Mouse (Mus musculus): ENCODE measurements around the gene Rbx1. TPM values are rescaled to one million over a fixed set of nuclear protein-coding genes. Genes with fewer than 3 reads are reported as not detected.

The Rbx1 gene
- polyA plus RNA-seq, 1 experiment: 118 TPM

DNA sequence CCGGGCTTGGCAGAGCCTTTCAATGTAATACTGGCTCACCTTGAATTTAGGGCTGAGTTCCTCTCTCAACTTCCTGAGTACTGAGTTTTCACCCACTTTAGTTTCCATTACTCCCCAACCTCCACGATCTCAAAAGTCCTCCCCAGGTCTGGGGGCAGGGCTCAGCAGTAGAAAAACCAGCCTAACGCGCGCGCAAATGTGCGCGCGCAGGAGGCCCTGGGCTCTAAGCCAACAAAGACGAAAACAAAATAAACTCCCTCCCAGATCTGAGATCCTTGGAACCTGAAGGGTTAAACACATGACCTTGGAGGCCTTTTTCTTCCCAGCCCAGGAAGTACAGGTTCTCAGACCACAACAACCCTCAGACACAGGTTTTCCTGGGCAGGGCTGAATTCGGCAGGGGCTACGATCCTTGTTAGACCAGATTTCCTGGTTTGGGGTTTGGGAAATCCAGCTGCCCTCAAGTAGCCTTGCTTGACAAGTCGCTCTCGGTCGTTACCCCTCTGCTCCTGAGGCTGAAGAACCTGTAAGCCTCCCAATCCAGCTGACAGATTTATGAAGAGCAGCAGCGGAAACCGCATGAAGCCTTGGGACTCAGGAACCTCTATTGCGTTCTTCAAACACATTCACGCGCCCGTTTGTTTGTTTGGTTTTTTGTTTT lies 45.6 kb downstream of the Rbx1 start:
- Histone ChIP-seq H3K36me3 (ENCODE audit: control insufficient read depth, insufficient read depth, low read length) (no peaks in the 10 kb centered on the region), H3K27ac (ENCODE audit: insufficient read depth, low read depth, low read length) (peak overlapping the region; percentile 52), H3K27me3 (replicated peaks; ENCODE audit: control insufficient read depth, insufficient read depth, low read length) (no peaks in the 10 kb centered on the region), H3K4me1 (ENCODE audit: control insufficient read depth, insufficient read depth, low read length) (peaks cover 10% of the 10 kb centered on the region; the same call in 1 of the 2 replicates), H3K4me3 (ENCODE audit: insufficient read depth, low read depth, low read length) (peak overlapping the region; percentile 10)
- TF ChIP-seq POLR2A (IDR thresholded peaks at IDR 0.05; ENCODE audit: low read depth, low read length): no peak
- TF ChIP-seq CTCF (conservative IDR thresholded peaks at IDR 0.05; ENCODE audit: insufficient read depth, insufficient read length, low read depth, low read length): no peak
- WGBS: 12% methylated on average over 21 of the region's 21 CpGs
- peak; percentile 79 for DNase-seq

- DNase-seq: peak; percentile 96
- no peaks in the 10 kb centered on the region for H3K27me3 ChIP-seq (replicated peaks; ENCODE audit: control insufficient read depth, insufficient read depth, low read length)
- H3K36me3 ChIP-seq (ENCODE audit: control insufficient read depth, insufficient read depth, low read length): no peaks in the 10 kb centered on the region
- peaks cover 14% of the 10 kb centered on the region; the same call in 1 of the 2 replicates for H3K4me1 ChIP-seq (ENCODE audit: control insufficient read depth, insufficient read depth, low read length)
- WGBS: 9% methylated on average over 18 of the region's 18 CpGs
- peak overlapping the region; percentile 86 for H3K27ac ChIP-seq (ENCODE audit: insufficient read depth, low read depth, low read length)
- TF ChIP-seq CTCF (conservative IDR thresholded peaks at IDR 0.05; ENCODE audit: insufficient read depth, insufficient read length, low read depth, low read length) (peak; percentile 84), POLR2A (IDR thresholded peaks at IDR 0.05; ENCODE audit: low read depth, low read length) (no peak)
- H3K4me3 ChIP-seq (ENCODE audit: insufficient read depth, low read depth, low read length): no peak overlapping the region
Observed at GRCm38 (mm10) chr15:81514111-81514971, 48.2 kb downstream of the Rbx1 start.

GRCm38 (mm10) chr15:81515221-81515620 lies 49.1 kb downstream of the Rbx1 start:
- Histone ChIP-seq H3K27me3 (replicated peaks; ENCODE audit: control insufficient read depth, insufficient read depth, low read length) (no peaks in the 10 kb centered on the region), H3K36me3 (ENCODE audit: control insufficient read depth, insufficient read depth, low read length) (no peaks in the 10 kb centered on the region), H3K4me1 (ENCODE audit: control insufficient read depth, insufficient read depth, low read length) (peaks cover 14% of the 10 kb centered on the region; the same call in 1 of the 2 replicates), H3K27ac (ENCODE audit: insufficient read depth, low read depth, low read length) (no peak overlapping the region), H3K4me3 (ENCODE audit: insufficient read depth, low read depth, low read length) (no peak overlapping the region)
- no peak for DNase-seq
- 74% methylated on average over 3 of the region's 3 CpGs for WGBS
- TF ChIP-seq CTCF (conservative IDR thresholded peaks at IDR 0.05; ENCODE audit: insufficient read depth, insufficient read length, low read depth, low read length) (no peak), POLR2A (IDR thresholded peaks at IDR 0.05; ENCODE audit: low read depth, low read length) (no peak)

DNA sequence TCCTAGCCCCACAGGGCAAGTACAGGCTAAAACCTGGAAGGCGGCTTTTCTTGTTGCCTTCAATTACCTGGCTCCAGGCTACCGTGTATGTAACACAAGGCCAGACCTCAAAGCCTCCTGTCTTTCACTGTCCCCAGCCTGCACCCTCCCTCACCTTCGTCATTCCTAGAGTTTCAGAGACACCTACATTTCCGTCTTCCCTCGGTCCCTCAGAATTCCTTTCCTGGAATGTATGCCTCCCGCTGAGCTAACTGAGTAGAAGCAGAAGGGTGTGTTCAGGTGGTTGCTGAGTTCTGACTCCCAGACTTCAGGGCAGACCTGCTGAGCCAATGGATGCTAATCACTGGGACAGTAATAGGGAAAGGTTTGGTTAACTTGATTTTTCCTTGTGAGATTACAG lies 51.9 kb downstream of the Rbx1 start:
- H3K27me3 ChIP-seq (replicated peaks; ENCODE audit: control insufficient read depth, insufficient read depth, low read length): no peaks in the 10 kb centered on the region
- peak; percentile 24 for DNase-seq

GRCm38 (mm10) chr15:81518761-81519160 lies 52.7 kb downstream of the Rbx1 start:
- TF ChIP-seq CTCF (conservative IDR thresholded peaks at IDR 0.05; ENCODE audit: insufficient read depth, insufficient read length, low read depth, low read length) (no peak), POLR2A (IDR thresholded peaks at IDR 0.05; ENCODE audit: low read depth, low read length) (no peak)
- 81% methylated on average over 5 of the region's 5 CpGs for WGBS
- H3K27ac ChIP-seq (ENCODE audit: insufficient read depth, low read depth, low read length): no peak overlapping the region

More for the DNA sequence above, 51.9 kb downstream of the Rbx1 start:
- H3K27ac ChIP-seq (ENCODE audit: insufficient read depth, low read depth, low read length): peak overlapping the region; percentile 43
- WGBS: 60% methylated on average over 6 of the region's 6 CpGs
- TF ChIP-seq CTCF (conservative IDR thresholded peaks at IDR 0.05; ENCODE audit: insufficient read depth, insufficient read length, low read depth, low read length) (no peak), POLR2A (IDR thresholded peaks at IDR 0.05; ENCODE audit: low read depth, low read length) (no peak)
- peaks cover 14% of the 10 kb centered on the region; the same call in 1 of the 2 replicates for H3K4me1 ChIP-seq (ENCODE audit: control insufficient read depth, insufficient read depth, low read length)
- H3K4me3 ChIP-seq (ENCODE audit: insufficient read depth, low read depth, low read length): no peak overlapping the region
- H3K36me3 ChIP-seq (ENCODE audit: control insufficient read depth, insufficient read depth, low read length): no peaks in the 10 kb centered on the region

DNA sequence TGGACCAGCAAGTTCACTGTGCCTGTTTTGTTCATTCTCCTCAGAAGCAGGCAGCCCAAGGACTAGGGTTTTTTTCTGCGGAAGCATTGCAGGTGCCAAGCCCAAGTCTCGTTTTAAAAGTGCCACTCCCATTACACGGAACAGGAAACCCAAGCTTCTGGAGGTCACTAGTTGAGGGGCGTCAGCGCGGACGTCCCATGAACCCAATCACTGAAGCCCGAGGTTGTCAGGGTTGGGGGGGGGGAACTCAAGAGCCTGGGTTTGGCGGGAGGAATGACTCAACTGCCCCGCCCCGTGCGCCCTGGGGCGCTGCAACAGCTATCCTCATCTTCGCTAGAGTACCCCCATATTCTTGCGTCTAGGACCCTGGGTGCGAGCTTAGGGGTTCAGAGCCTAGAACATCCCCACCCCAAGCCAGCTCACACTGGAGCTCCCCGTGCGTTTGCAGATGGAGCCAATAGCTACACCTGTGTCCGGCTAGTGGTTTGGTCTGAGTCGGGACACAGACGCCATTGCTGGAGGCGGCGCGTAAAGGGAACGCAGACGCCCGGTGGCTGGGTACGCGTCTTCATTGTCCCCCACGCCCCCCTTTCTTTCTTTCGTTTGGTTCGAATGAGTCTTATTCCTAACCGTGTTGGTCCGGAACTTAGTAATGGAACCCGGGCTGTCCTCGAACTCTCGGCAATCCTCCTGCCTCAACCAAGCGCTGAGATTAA lies 56.1 kb downstream of the Rbx1 start:
- Histone ChIP-seq H3K36me3 (ENCODE audit: control insufficient read depth, insufficient read depth, low read length) (no peaks in the 10 kb centered on the region), H3K27ac (ENCODE audit: insufficient read depth, low read depth, low read length) (peak overlapping the region; percentile 94), H3K4me1 (ENCODE audit: control insufficient read depth, insufficient read depth, low read length) (peaks cover 4% of the 10 kb centered on the region; the same call in 1 of the 2 replicates), H3K4me3 (ENCODE audit: insufficient read depth, low read depth, low read length) (peak overlapping the region; percentile 70), H3K27me3 (replicated peaks; ENCODE audit: control insufficient read depth, insufficient read depth, low read length) (no peaks in the 10 kb centered on the region)
- DNase-seq: peak; percentile 79
- peak; percentile 19 for TF ChIP-seq POLR2A (IDR thresholded peaks at IDR 0.05; ENCODE audit: low read depth, low read length)
- TF ChIP-seq CTCF (conservative IDR thresholded peaks at IDR 0.05; ENCODE audit: insufficient read depth, insufficient read length, low read depth, low read length): no peak
- 2% methylated on average over 38 of the region's 38 CpGs for WGBS

More at GRCm38 (mm10) chr15:81518761-81519160, 52.7 kb downstream of the Rbx1 start:
- no peaks in the 10 kb centered on the region for H3K36me3 ChIP-seq (ENCODE audit: control insufficient read depth, insufficient read depth, low read length)
- H3K4me1 ChIP-seq (ENCODE audit: control insufficient read depth, insufficient read depth, low read length): peaks cover 13% of the 10 kb centered on the region; the same call in 1 of the 2 replicates
- H3K27me3 ChIP-seq (replicated peaks; ENCODE audit: control insufficient read depth, insufficient read depth, low read length): no peaks in the 10 kb centered on the region
- no peak for DNase-seq
- H3K4me3 ChIP-seq (ENCODE audit: insufficient read depth, low read depth, low read length): no peak overlapping the region
